30 mouse cellular contexts compared by ENCODE assay signal in genomic region chr7:66406971-66407370, GRCm38 (mm10). TPM values are rescaled to one million over a fixed set of nuclear protein-coding genes. Genes with fewer than 3 reads are reported as not detected.
A peak's percentile ranks its signal among the peaks of the same experiment; 100 is the strongest.
DNase-seq lines count a peak whose midpoint lies in the region; ATAC-seq lines count a peak whose summit lies in the region.
"Had no signal": no experiment of that assay in that cellular context is flagged by ENCODE, and none has a peak within 500 bp of the region (broad histone marks: within the 10 kb centered on the region; RNA-seq: fewer than 3 reads in every experiment).

No protein-coding gene starts in this region.

- 80% methylated on average over 8 of the region's 8 CpGs for WGBS in midbrain, embryonic 11.5 days
- WGBS in midbrain, embryonic 15.5 days, result 74% methylated on average over 8 of the region's 8 CpGs

- no peaks in the 10 kb centered on the region for H3K36me3 ChIP-seq in midbrain, embryonic 11.5 days (ENCODE audit: control insufficient read depth, insufficient read depth, low read length)
- H3K36me3 ChIP-seq in midbrain, embryonic 15.5 days (replicated peaks), result no peaks in the 10 kb centered on the region
- H3K36me3 ChIP-seq: embryonic facial prominence, embryonic 15.5 days; forebrain, embryonic 10.5 days; heart, embryonic 10.5 days; hindbrain, embryonic 12.5 days had no signal

- peak; percentile 61 for DNase-seq in adrenal gland, adult 2 months
- DNase-seq in adrenal gland, postnatal 4 days (ENCODE audit: low spot score in 2 of 2), result no peak
- peak; percentile 73 for DNase-seq in midbrain, embryonic 11.5 days (ENCODE audit: low spot score, missing footprints)
- DNase-seq in adrenal gland, adult 8-10 months, result peak; percentile 51
- DNase-seq in adrenal gland, postnatal 25 days, result peak; percentile 13
- DNase-seq in spleen, adult 12 weeks (ENCODE audit: low spot score), result no peak
- DNase-seq in cerebellum, postnatal 10 days, result no peak
- DNase-seq: cerebellum, adult 18-20 months; cerebellum, postnatal 14 days; gastrocnemius, postnatal 25 days; kidney, adult 18-20 months had no signal

- no peak overlapping the region for H3K9ac ChIP-seq in midbrain, embryonic 11.5 days (ENCODE audit: low read length)
- no peak overlapping the region for H3K9ac ChIP-seq in midbrain, embryonic 15.5 days
- H3K9ac ChIP-seq: embryonic facial prominence, embryonic 15.5 days; hindbrain, embryonic 12.5 days had no signal

- H3K4me1 ChIP-seq in midbrain, embryonic 11.5 days (ENCODE audit: control insufficient read depth, insufficient read depth, low read length), result no peaks in the 10 kb centered on the region
- no peaks in the 10 kb centered on the region for H3K4me1 ChIP-seq in midbrain, embryonic 15.5 days

- no peak overlapping the region for H3K4me2 ChIP-seq in midbrain, embryonic 11.5 days
- H3K4me2 ChIP-seq in midbrain, embryonic 15.5 days, result no peak overlapping the region
- H3K4me2 ChIP-seq: embryonic facial prominence, embryonic 15.5 days; hindbrain, embryonic 12.5 days had no signal

- ATAC-seq in midbrain, embryonic 11.5 days (ENCODE audit: low FRiP score), result no peak
- no peak for ATAC-seq in midbrain, embryonic 15.5 days (replicated peaks)
- ATAC-seq: activated CD4-positive, CD25-positive, alpha-beta regulatory T cell, adult 4 months; forebrain, embryonic 14.5 days; hindbrain, embryonic 16.5 days; inflammation-experienced regulatory T-cells, adult 6 months; Patski had no signal

- no peaks in the 10 kb centered on the region for H3K27me3 ChIP-seq in midbrain, embryonic 11.5 days (ENCODE audit: control insufficient read depth, insufficient read depth, low read length)
- H3K27me3 ChIP-seq in midbrain, embryonic 15.5 days (replicated peaks), result no peaks in the 10 kb centered on the region
- H3K27me3 ChIP-seq: hindbrain, embryonic 12.5 days; Patski had no signal

- H3K4me3 ChIP-seq in midbrain, embryonic 11.5 days (ENCODE audit: low read depth, low read length), result no peak overlapping the region
- H3K4me3 ChIP-seq in midbrain, embryonic 15.5 days, result no peak overlapping the region
- H3K4me3 ChIP-seq: embryonic facial prominence, embryonic 15.5 days; erythroblast, embryonic 14.5 days; forebrain, embryonic 10.5 days; gastrocnemius, adult 2 months; heart, embryonic 10.5 days; hindbrain, embryonic 12.5 days had no signal

- H3K27ac ChIP-seq in midbrain, embryonic 11.5 days (ENCODE audit: low read depth, low read length), result no peak overlapping the region
- H3K27ac ChIP-seq in midbrain, embryonic 15.5 days, result no peak overlapping the region
- H3K27ac ChIP-seq: embryonic facial prominence, embryonic 15.5 days; forebrain, embryonic 10.5 days; heart, embryonic 10.5 days; hindbrain, embryonic 12.5 days had no signal

- H3K9me3 ChIP-seq in midbrain, embryonic 11.5 days (ENCODE audit: control insufficient read depth, low read length), result no peaks in the 10 kb centered on the region
- no peaks in the 10 kb centered on the region for H3K9me3 ChIP-seq in midbrain, embryonic 15.5 days
- H3K9me3 ChIP-seq: embryonic facial prominence, embryonic 15.5 days; forebrain, embryonic 10.5 days; heart, embryonic 10.5 days; hindbrain, embryonic 12.5 days had no signal

RNA-seq across cellular contexts. Expression of gene Lrrk1, which starts 18.8 kb away (rescaled TPM):
- 10 to 100 TPM; 15.5 to 19.7 TPM for total RNA-seq in adrenal gland, adult 2 months (2021)
- polyA plus RNA-seq in adrenal gland, adult 2 months (2012; rRNA removed), result 20.2 and 21.2 TPM in 2 replicates
- total RNA-seq in adrenal gland, postnatal 4 days (2021), result 10 to 100 TPM; 20.2 to 20.9 TPM
- polyA plus RNA-seq in midbrain, embryonic 11.5 days (2014; fragmentation: Nextera tagmentation; extraction: Ambion mirVana), result 2.5 and 2.9 TPM in 2 replicates
- 3.7 and 4.1 TPM in 2 replicates for polyA plus RNA-seq in midbrain, embryonic 15.5 days (2015; fragmentation: Nextera tagmentation; extraction: Ambion mirVana)
- total RNA-seq in adrenal gland, adult 8-10 months (2022), result 10 to 100 TPM; 15.9 to 27.3 (median 21.8) TPM
- 16.6 and 18.5 TPM in 2 replicates for total RNA-seq in adrenal gland, postnatal 25 days (2021)

RNA-seq across cellular contexts. Expression of gene Aldh1a3, which starts 20.3 kb away (rescaled TPM):
- total RNA-seq in adrenal gland, adult 2 months (2021), result 10 to 100 TPM in 1 of 2 experiments, 1 to 10 TPM in 1; 6.2 to 14.6 TPM
- 3.2 and 4.5 TPM in 2 replicates for polyA plus RNA-seq in adrenal gland, adult 2 months (2012; rRNA removed)
- total RNA-seq in adrenal gland, postnatal 4 days (2021), result 10 to 100 TPM; 19.7 to 19.9 TPM
- polyA plus RNA-seq in midbrain, embryonic 11.5 days (2014; fragmentation: Nextera tagmentation; extraction: Ambion mirVana), result 0.41 and 0.72 TPM in 2 replicates
- 0.83 and 1.0 TPM in 2 replicates for polyA plus RNA-seq in midbrain, embryonic 15.5 days (2015; fragmentation: Nextera tagmentation; extraction: Ambion mirVana)
- 10 to 100 TPM; 17.9 to 26.2 (median 22.4) TPM for total RNA-seq in adrenal gland, adult 8-10 months (2022)
- total RNA-seq in adrenal gland, postnatal 25 days (2021), result 6.1 and 10.9 TPM in 2 replicates
- polyA plus RNA-seq: erythroblast, embryonic 14.5 days had no signal

RNA-seq across cellular contexts. Expression of gene Gm10974, which starts 41.3 kb away (rescaled TPM):
- total RNA-seq in adrenal gland, adult 2 months (2021), result not detected
- not detected in 2 replicates for polyA plus RNA-seq in adrenal gland, adult 2 months (2012; rRNA removed)
- total RNA-seq in adrenal gland, postnatal 4 days (2021), result not detected
- not detected in 2 replicates for polyA plus RNA-seq in midbrain, embryonic 11.5 days (2014; fragmentation: Nextera tagmentation; extraction: Ambion mirVana)
- polyA plus RNA-seq in midbrain, embryonic 15.5 days (2015; fragmentation: Nextera tagmentation; extraction: Ambion mirVana), result not detected in 2 replicates
- total RNA-seq in adrenal gland, adult 8-10 months (2022), result not detected
- not detected in 2 replicates for total RNA-seq in adrenal gland, postnatal 25 days (2021)
- total RNA-seq: CH12.LX; common myeloid progenitor, adult 5-6 weeks; gastrocnemius, adult 2 months; gastrocnemius, postnatal 25 days; granulocyte monocyte progenitor cell, adult 5-6 weeks; heart, postnatal 10 days; heart, postnatal 4 days had no signal
- polyA plus RNA-seq: activated CD4-positive, CD25-positive, alpha-beta regulatory T cell, adult 4 months; C2C12; embryonic facial prominence, embryonic 15.5 days; erythroblast, embryonic 14.5 days; forebrain, embryonic 10.5 days; forebrain, embryonic 14.5 days; heart, embryonic 10.5 days; heart, embryonic 14.5 days; hindbrain, embryonic 12.5 days; hindbrain, embryonic 16.5 days; inflammation-experienced regulatory T-cells, adult 6 months; Patski had no signal

Comparison
In these comparisons a context has a peak if more than half of its experiments do, and no peak if none do; other contexts are left out.
1. DNase-seq: peak in adrenal gland, adult 2 months (single experiment), midbrain, embryonic 11.5 days (single experiment), adrenal gland, adult 8-10 months (single experiment) and adrenal gland, postnatal 25 days (single experiment); none in adrenal gland, postnatal 4 days (0 of 2), spleen, adult 12 weeks (single experiment) and cerebellum, postnatal 10 days (0 of 2).